Mouse (Mus musculus) mouse trophoblast stem cell (cell line): ENCODE results near the gene Mlana.

Experiments
- in situ Hi-C, 2 experiments: fragments of 300-500 bp; cut with MseI, MboI; formaldehyde crosslinking; loops; 2 replicates in 1 of 2; 3 replicates in 1 of 2; pipeline ENCODE4 v1.15.1; 2025

The Mlana gene

GRCm38 (mm10) chr19:29750994-29751393 lies 53.4 kb downstream of the Mlana start:
- in situ Hi-C loops, result no loop called here

- in situ Hi-C loops, result no loop called here
These were observed 56.3 kb downstream of the Mlana start for GRCm38 (mm10) chr19:29753939-29754338.
